Mouse (Mus musculus): Measurements from ENCODE around the gene Srpk3.
A peak's percentile ranks its signal among the peaks of the same experiment; 100 is the strongest.

The Srpk3 gene

DNA sequence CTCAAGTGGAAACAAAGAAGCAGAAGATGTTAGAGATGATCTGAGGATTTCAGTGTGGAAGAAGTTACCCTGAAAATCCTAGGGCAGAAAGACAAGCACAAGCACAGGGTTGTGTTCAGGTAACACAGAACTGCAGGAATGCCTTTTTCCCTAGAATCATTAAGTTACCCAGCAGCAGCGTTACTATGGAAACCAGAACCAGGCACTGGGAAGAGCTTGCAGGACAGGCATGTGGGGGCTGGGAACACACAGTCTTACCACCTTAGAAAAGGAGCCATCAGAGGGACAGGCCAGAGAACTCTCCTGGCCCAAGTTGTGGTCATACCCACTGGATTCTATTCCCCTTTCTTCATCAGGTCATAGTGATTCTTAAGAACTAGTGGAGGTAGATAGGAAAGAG, 31.6 kb downstream of the Srpk3 start:
- no peak for DNase-seq (ENCODE audit: inconsistent ontology term)

DNA sequence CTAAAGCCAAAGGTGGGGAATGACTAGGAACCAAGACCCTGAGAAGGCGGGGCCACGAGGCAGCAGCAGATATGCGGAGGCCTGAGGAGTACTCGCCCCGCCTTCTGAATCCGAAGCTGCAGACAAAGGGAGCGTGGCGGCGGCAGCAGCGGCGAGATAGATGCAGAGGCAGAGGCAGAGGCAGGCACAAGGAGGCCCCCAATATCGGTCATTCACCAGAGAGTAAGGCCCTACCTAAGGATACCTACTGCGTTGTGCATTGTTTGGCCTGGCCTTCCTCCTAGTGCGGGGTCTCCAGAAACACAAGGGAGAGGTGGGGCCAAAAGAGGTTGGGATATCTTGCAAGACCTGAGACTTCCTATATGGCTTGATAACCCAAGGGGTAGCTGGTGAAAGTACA, 40.9 kb downstream of the Srpk3 start:
- no peak for DNase-seq (ENCODE audit: inconsistent ontology term)

- no peak for DNase-seq (ENCODE audit: inconsistent ontology term)
Observed at GRCm38 (mm10) chrX:73816596-73817314, 42.5 kb downstream of the Srpk3 start.

- DNase-seq (ENCODE audit: inconsistent ontology term) = no peak
Observed at GRCm38 (mm10) chrX:73823747-73824146, 49.5 kb downstream of the Srpk3 start.

DNA sequence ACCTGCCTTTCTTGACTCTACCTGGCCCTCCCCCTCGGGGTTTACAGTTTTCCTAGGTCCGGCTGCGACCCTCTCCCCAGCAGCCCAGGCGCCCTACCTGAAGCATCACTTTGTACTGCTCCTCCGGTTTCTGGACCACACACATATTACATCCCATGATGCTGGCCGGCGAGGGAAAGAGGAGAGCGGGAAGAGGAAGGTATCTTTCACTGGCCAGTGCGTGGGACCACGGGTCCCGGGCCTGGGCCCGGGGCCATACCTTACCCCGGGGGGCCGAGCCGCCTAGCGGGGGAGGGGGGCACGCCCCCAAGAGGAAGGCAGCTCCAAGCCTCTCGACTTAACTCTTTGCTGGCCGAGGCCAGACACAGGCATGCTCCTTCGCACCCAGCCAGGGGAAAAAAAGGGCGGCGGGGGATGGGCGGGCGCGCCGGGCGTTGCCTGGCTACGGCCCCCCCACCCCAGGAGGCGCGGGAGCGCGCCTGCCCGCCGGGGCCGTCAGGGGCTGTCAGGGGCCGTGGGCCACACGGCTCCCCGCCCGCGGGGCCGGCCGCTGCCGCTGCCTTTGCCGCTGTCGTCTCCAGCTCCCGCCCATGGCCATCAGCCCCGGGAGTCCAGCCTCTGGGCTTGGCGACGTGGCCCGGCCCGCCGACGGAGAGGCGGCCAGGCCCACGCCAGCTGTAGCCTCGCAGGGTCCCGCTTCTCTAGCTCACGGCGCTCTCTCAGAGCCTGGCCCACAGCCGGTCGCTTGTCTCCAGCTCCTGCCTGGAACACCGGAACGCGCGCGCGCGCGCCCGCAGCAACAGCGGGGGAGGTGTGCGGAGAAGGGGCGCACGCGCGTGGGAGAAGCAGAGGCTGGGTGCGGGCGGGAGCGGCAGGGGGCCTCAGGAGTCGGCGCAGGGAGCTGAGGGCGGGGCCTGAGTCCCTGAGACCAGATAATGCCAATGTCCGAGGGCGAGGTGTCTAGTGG, 50.3 kb downstream of the Srpk3 start, which contains the start of gene Pdzd4:
Pdzd4 (minus strand) TSS at position 785 of the 967 bp plus-strand sequence.
- DNase-seq (ENCODE audit: inconsistent ontology term) = peak; percentile 68

Measured in Muller cell, postnatal 12 days (primary cell).